Mouse (Mus musculus) liver, adult 2 months (tissue): ENCODE results near the gene Meis2.

Source experiments
- CTCF ChIP-seq: fragments of 200-500 bp; IDR thresholded peaks from 2 replicates; pipeline ENCODE4 v1.5.1; 2011; ENCODE audit warnings: low read depth, low read length, control low read depth
- POLR2A ChIP-seq: fragments of 200-500 bp; IDR thresholded peaks from 2 replicates; pipeline ENCODE4 v1.6.1; 2011; ENCODE audit warnings: low read length, control low read depth; ENCODE audit not compliant: insufficient read depth; ENCODE audit errors: extremely low read depth

GRCm38 (mm10) chr2:116021931-116022330, 43.7 kb downstream of the Meis2 start:
- TF ChIP-seq CTCF (no peak), POLR2A (no peak)
